Mouse (Mus musculus): ENCODE results near the gene Sprr2e.

The Sprr2e gene

GRCm38 (mm10) chr3:92351843-92352242 is at the start of gene Sprr2e:
TSS of gene Sprr2e (plus strand) at chr3:92352143.
- no peak for DNase-seq (ENCODE audit: low spot score in 2 of 2)

- DNase-seq (ENCODE audit: low spot score in 2 of 2): no peak
Measured at GRCm38 (mm10) chr3:92307406-92307805, 44.5 kb upstream of the Sprr2e start.

DNA sequence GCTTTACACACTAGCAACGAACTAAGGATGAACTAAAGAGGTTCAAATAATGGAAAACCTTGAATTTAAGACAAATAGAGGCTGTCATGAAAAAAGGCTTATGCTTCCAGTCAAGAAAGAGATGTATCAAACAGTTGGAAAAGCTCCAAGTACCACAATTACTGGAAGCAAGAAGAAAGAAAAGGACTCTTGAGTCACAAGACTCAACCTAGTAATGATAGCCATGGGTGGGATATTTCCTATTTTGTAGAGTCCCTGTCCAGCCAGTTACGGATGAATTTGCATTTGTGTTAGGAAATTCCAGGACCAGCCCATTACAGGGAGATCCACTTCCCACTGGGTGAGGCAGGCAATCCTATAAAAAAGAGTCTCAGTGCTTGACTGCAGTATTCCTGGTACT is 35.6 kb upstream of the Sprr2e start, which contains the start of gene Sprr2b:
Sprr2b (plus strand) TSS at position 301 of the 400 bp plus-strand sequence.
- DNase-seq (ENCODE audit: low spot score in 2 of 2): no peak

DNA sequence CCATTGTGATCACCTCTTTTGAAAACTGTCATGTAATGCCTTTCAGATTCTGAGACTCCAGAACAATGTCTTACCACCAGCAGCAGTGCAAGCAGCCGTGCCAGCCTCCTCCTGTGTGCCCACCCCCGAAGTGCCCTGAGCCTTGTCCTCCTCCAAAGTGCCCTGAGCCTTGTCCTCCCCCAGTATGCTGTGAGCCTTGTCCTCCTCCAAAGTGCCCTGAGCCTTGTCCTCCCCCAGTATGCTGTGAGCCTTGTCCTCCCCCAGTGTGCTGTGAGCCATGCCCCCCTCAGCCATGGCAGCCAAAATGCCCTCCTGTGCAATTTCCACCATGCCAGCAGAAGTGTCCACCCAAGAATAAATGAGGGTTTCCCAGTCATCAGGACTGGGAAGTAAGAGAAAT is 34.6 kb upstream of the Sprr2e start:
- DNase-seq (ENCODE audit: low spot score in 2 of 2): no peak

- no peak for DNase-seq (ENCODE audit: low spot score in 2 of 2)
Measured at GRCm38 (mm10) chr3:92336278-92336677, 15.7 kb upstream of the Sprr2e start.

DNA sequence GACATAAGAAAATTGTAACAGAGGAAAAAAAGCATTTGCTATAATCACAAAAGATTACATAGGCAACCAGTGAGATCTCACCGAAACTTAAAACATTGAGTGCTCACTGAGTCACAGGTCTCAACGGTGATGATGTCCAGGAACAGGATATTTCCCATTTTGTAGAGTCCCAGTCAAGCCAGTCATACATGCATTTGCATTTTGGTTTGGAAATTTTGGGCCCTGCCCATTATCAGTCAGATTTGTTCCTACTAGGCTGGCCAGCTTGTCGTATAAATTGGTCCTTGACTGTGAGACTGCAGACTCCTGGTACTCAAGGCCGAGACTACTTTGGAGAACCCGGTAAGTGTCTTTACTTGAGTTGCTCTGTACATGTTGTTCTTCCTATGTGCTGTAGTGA is 13.1 kb upstream of the Sprr2e start, which contains the start of gene Sprr2d:
Sprr2d (plus strand) TSS at position 301 of the 400 bp plus-strand sequence.
- no peak for DNase-seq (ENCODE audit: low spot score in 2 of 2)

DNA sequence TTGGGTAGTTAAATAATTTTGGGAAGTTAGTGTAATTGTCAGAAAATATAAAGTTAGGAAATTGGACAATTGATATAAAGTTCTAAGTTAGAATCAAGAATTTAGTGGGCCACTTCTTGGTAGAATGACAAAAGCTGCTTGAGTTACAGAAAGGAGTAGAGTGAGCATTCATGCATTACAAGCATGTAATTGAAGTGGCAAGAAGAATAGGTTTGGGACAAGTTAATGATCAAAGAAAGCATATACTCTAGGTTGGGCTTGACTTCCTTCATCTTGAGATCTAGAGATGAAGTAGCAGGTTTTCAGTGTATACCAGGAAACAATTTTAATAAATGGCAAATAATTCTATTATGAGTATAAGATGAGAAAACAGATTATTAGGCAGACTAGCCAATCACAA is 9.7 kb downstream of the Sprr2e start:
- DNase-seq (ENCODE audit: low spot score in 2 of 2): no peak

- no peak for DNase-seq (ENCODE audit: low spot score in 2 of 2)
Measured at GRCm38 (mm10) chr3:92364887-92365286, 12.9 kb downstream of the Sprr2e start, which contains the start of gene Sprr2f. TSS of gene Sprr2f (plus strand) at chr3:92365187.

DNA sequence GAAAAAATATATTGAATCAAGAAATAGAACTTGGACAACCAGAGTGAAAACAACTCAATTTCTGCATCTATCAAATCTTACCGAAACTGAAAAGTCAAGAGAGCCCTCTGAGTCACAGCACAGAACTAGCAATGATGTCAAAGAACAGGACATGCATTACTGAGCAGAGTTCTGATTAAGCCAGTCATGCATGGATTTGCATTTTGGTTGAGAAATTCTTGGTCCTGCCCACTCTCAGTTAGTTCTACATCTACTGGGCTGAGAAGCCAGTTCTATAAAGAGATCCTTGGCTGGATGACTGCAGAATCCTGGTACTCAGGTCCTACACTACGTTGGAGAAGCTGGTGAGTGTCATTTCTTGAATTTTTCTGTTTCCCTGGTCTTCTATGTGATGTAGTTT is 21.7 kb downstream of the Sprr2e start:
- no peak for DNase-seq (ENCODE audit: low spot score in 2 of 2)

GRCm38 (mm10) chr3:92385385-92385784 is 33.4 kb downstream of the Sprr2e start, which contains the start of gene Sprr2h:
TSS of gene Sprr2h (plus strand) at chr3:92385685.
- DNase-seq (ENCODE audit: low spot score in 2 of 2): no peak

GRCm38 (mm10) chr3:92394301-92394700 is 42.4 kb downstream of the Sprr2e start:
- DNase-seq (ENCODE audit: low spot score in 2 of 2): no peak
